Mouse (Mus musculus): ENCODE measurements around the gene Stx6. TPM values are rescaled to one million over a fixed set of nuclear protein-coding genes. Genes with fewer than 3 reads are reported as not detected.

The Stx6 gene
- polyA plus RNA-seq, 1 experiment from 2014 or later: 99.6 TPM

- Histone ChIP-seq H3K9ac (ENCODE audit: low read depth, low read length) (no peak overlapping the region), H3K36me3 (ENCODE audit: control insufficient read depth, insufficient read depth, low read length) (no peaks in the 10 kb centered on the region; the same call in 1 of the 2 replicates), H3K27ac (ENCODE audit: low read depth, low read length) (no peak overlapping the region), H3K4me2 (replicated peaks; ENCODE audit: low read depth, low read length) (no peak overlapping the region), H3K27me3 (ENCODE audit: control insufficient read depth, insufficient read depth, low read length) (no peaks in the 10 kb centered on the region), H3K4me1 (replicated peaks; ENCODE audit: control insufficient read depth, insufficient read depth, low read length) (no peaks in the 10 kb centered on the region), H3K9me3 (ENCODE audit: control insufficient read depth, low read length) (no peaks in the 10 kb centered on the region), H3K4me3 (ENCODE audit: low read depth, low read length) (no peak overlapping the region)
- ATAC-seq (ENCODE audit: low FRiP score) (no peak), DNase-seq (ENCODE audit: low spot score) (no peak)
- WGBS: 94% methylated on average over 2 of the region's 2 CpGs
Measured at GRCm38 (mm10) chr1:155178192-155178924, 19.8 kb downstream of the Stx6 start.

GRCm38 (mm10) chr1:155184191-155184590, 25.7 kb downstream of the Stx6 start:
- DNase-seq (ENCODE audit: low spot score): no peak
- Histone ChIP-seq H3K4me3 (ENCODE audit: low read depth, low read length) (no peak overlapping the region), H3K4me2 (replicated peaks; ENCODE audit: low read depth, low read length) (no peak overlapping the region), H3K9me3 (ENCODE audit: control insufficient read depth, low read length) (no peaks in the 10 kb centered on the region), H3K4me1 (replicated peaks; ENCODE audit: control insufficient read depth, insufficient read depth, low read length) (no peaks in the 10 kb centered on the region), H3K9ac (ENCODE audit: low read depth, low read length) (no peak overlapping the region), H3K27me3 (ENCODE audit: control insufficient read depth, insufficient read depth, low read length) (no peaks in the 10 kb centered on the region), H3K36me3 (ENCODE audit: control insufficient read depth, insufficient read depth, low read length) (peaks cover 5% of the 10 kb centered on the region; the same call in 1 of the 2 replicates), H3K27ac (ENCODE audit: low read depth, low read length) (no peak overlapping the region)
- WGBS: 90% methylated on average over 3 of the region's 3 CpGs
- no peak for ATAC-seq (ENCODE audit: low FRiP score)

GRCm38 (mm10) chr1:155188656-155189055, 30.1 kb downstream of the Stx6 start:
- no peaks in the 10 kb centered on the region for H3K9me3 ChIP-seq (ENCODE audit: control insufficient read depth, low read length)
- H3K4me3 ChIP-seq (ENCODE audit: low read depth, low read length): no peak overlapping the region
- H3K27me3 ChIP-seq (ENCODE audit: control insufficient read depth, insufficient read depth, low read length): no peaks in the 10 kb centered on the region
- H3K4me2 ChIP-seq (replicated peaks; ENCODE audit: low read depth, low read length): no peak overlapping the region
- H3K4me1 ChIP-seq (replicated peaks; ENCODE audit: control insufficient read depth, insufficient read depth, low read length): no peaks in the 10 kb centered on the region
- no peak overlapping the region for H3K27ac ChIP-seq (ENCODE audit: low read depth, low read length)
- peaks cover 9% of the 10 kb centered on the region; the same call in 1 of the 2 replicates for H3K36me3 ChIP-seq (ENCODE audit: control insufficient read depth, insufficient read depth, low read length)
- 95% methylated on average over 4 of the region's 4 CpGs for WGBS
- no peak overlapping the region for H3K9ac ChIP-seq (ENCODE audit: low read depth, low read length)
- ATAC-seq (ENCODE audit: low FRiP score) (no peak), DNase-seq (ENCODE audit: low spot score) (no peak)

GRCm38 (mm10) chr1:155191219-155191618, 32.7 kb downstream of the Stx6 start:
- Histone ChIP-seq H3K9ac (ENCODE audit: low read depth, low read length) (no peak overlapping the region), H3K27ac (ENCODE audit: low read depth, low read length) (no peak overlapping the region), H3K4me1 (replicated peaks; ENCODE audit: control insufficient read depth, insufficient read depth, low read length) (no peaks in the 10 kb centered on the region), H3K4me3 (ENCODE audit: low read depth, low read length) (no peak overlapping the region), H3K9me3 (ENCODE audit: control insufficient read depth, low read length) (no peaks in the 10 kb centered on the region), H3K27me3 (ENCODE audit: control insufficient read depth, insufficient read depth, low read length) (no peaks in the 10 kb centered on the region), H3K36me3 (ENCODE audit: control insufficient read depth, insufficient read depth, low read length) (peaks cover 9% of the 10 kb centered on the region; the same call in 1 of the 2 replicates), H3K4me2 (replicated peaks; ENCODE audit: low read depth, low read length) (no peak overlapping the region)
- no peak for ATAC-seq (ENCODE audit: low FRiP score)
- DNase-seq (ENCODE audit: low spot score): no peak
- WGBS: 78% methylated on average over 8 of the region's 8 CpGs

GRCm38 (mm10) chr1:155191671-155192070, 33.2 kb downstream of the Stx6 start:
- Histone ChIP-seq H3K27ac (ENCODE audit: low read depth, low read length) (no peak overlapping the region), H3K4me2 (replicated peaks; ENCODE audit: low read depth, low read length) (no peak overlapping the region), H3K9ac (ENCODE audit: low read depth, low read length) (no peak overlapping the region), H3K36me3 (ENCODE audit: control insufficient read depth, insufficient read depth, low read length) (peaks cover 9% of the 10 kb centered on the region; the same call in 1 of the 2 replicates), H3K9me3 (ENCODE audit: control insufficient read depth, low read length) (no peaks in the 10 kb centered on the region), H3K27me3 (ENCODE audit: control insufficient read depth, insufficient read depth, low read length) (no peaks in the 10 kb centered on the region), H3K4me3 (ENCODE audit: low read depth, low read length) (no peak overlapping the region), H3K4me1 (replicated peaks; ENCODE audit: control insufficient read depth, insufficient read depth, low read length) (no peaks in the 10 kb centered on the region)
- 81% methylated on average over 2 of the region's 2 CpGs for WGBS
- no peak for ATAC-seq (ENCODE audit: low FRiP score)
- no peak for DNase-seq (ENCODE audit: low spot score)

- no peak overlapping the region for H3K4me3 ChIP-seq (ENCODE audit: low read depth, low read length)
- H3K36me3 ChIP-seq (ENCODE audit: control insufficient read depth, insufficient read depth, low read length): peaks cover 9% of the 10 kb centered on the region; the same call in 1 of the 2 replicates
- no peak for DNase-seq (ENCODE audit: low spot score)
- H3K27me3 ChIP-seq (ENCODE audit: control insufficient read depth, insufficient read depth, low read length): no peaks in the 10 kb centered on the region
- no peak overlapping the region for H3K4me2 ChIP-seq (replicated peaks; ENCODE audit: low read depth, low read length)
- no peak overlapping the region for H3K27ac ChIP-seq (ENCODE audit: low read depth, low read length)
- H3K9ac ChIP-seq (ENCODE audit: low read depth, low read length): no peak overlapping the region
- no peaks in the 10 kb centered on the region for H3K4me1 ChIP-seq (replicated peaks; ENCODE audit: control insufficient read depth, insufficient read depth, low read length)
- no peaks in the 10 kb centered on the region for H3K9me3 ChIP-seq (ENCODE audit: control insufficient read depth, low read length)
- 86% methylated on average over 15 of the region's 15 CpGs for WGBS
- no peak for ATAC-seq (ENCODE audit: low FRiP score)
Measured at GRCm38 (mm10) chr1:155192805-155193368, 34.4 kb downstream of the Stx6 start.

GRCm38 (mm10) chr1:155196691-155197090, 38.2 kb downstream of the Stx6 start:
- Histone ChIP-seq H3K27me3 (ENCODE audit: control insufficient read depth, insufficient read depth, low read length) (no peaks in the 10 kb centered on the region), H3K4me3 (ENCODE audit: low read depth, low read length) (no peak overlapping the region), H3K9me3 (ENCODE audit: control insufficient read depth, low read length) (no peaks in the 10 kb centered on the region), H3K36me3 (ENCODE audit: control insufficient read depth, insufficient read depth, low read length) (peaks cover 4% of the 10 kb centered on the region; the same call in 1 of the 2 replicates), H3K27ac (ENCODE audit: low read depth, low read length) (no peak overlapping the region), H3K4me2 (replicated peaks; ENCODE audit: low read depth, low read length) (no peak overlapping the region), H3K9ac (ENCODE audit: low read depth, low read length) (no peak overlapping the region), H3K4me1 (replicated peaks; ENCODE audit: control insufficient read depth, insufficient read depth, low read length) (no peaks in the 10 kb centered on the region; the same call in 1 of the 2 replicates)
- DNase-seq (ENCODE audit: low spot score): no peak
- no peak for ATAC-seq (ENCODE audit: low FRiP score)
- WGBS: 96% methylated on average over 4 of the region's 4 CpGs

- no peak for ATAC-seq (ENCODE audit: low FRiP score)
- Histone ChIP-seq H3K36me3 (ENCODE audit: control insufficient read depth, insufficient read depth, low read length) (no peaks in the 10 kb centered on the region), H3K9me3 (ENCODE audit: control insufficient read depth, low read length) (no peaks in the 10 kb centered on the region), H3K4me3 (ENCODE audit: low read depth, low read length) (no peak overlapping the region), H3K4me2 (replicated peaks; ENCODE audit: low read depth, low read length) (no peak overlapping the region), H3K27ac (ENCODE audit: low read depth, low read length) (no peak overlapping the region), H3K9ac (ENCODE audit: low read depth, low read length) (no peak overlapping the region), H3K27me3 (ENCODE audit: control insufficient read depth, insufficient read depth, low read length) (no peaks in the 10 kb centered on the region), H3K4me1 (replicated peaks; ENCODE audit: control insufficient read depth, insufficient read depth, low read length) (peaks cover 2% of the 10 kb centered on the region; the same call in 1 of the 2 replicates)
- WGBS: 83% methylated on average over 6 of the region's 6 CpGs
- no peak for DNase-seq (ENCODE audit: low spot score)
Measured at GRCm38 (mm10) chr1:155199522-155199921, 41.0 kb downstream of the Stx6 start.

- WGBS: 58% methylated on average over 2 of the region's 2 CpGs
- Histone ChIP-seq H3K36me3 (ENCODE audit: control insufficient read depth, insufficient read depth, low read length) (no peaks in the 10 kb centered on the region), H3K9ac (ENCODE audit: low read depth, low read length) (no peak overlapping the region), H3K27ac (ENCODE audit: low read depth, low read length) (no peak overlapping the region), H3K4me3 (ENCODE audit: low read depth, low read length) (no peak overlapping the region), H3K4me2 (replicated peaks; ENCODE audit: low read depth, low read length) (no peak overlapping the region), H3K4me1 (replicated peaks; ENCODE audit: control insufficient read depth, insufficient read depth, low read length) (peaks cover 5% of the 10 kb centered on the region; the same call in 1 of the 2 replicates), H3K9me3 (ENCODE audit: control insufficient read depth, low read length) (no peaks in the 10 kb centered on the region), H3K27me3 (ENCODE audit: control insufficient read depth, insufficient read depth, low read length) (no peaks in the 10 kb centered on the region)
- no peak for ATAC-seq (ENCODE audit: low FRiP score)
- no peak for DNase-seq (ENCODE audit: low spot score)
Measured at GRCm38 (mm10) chr1:155200967-155201366, 42.5 kb downstream of the Stx6 start.
